Mouse (Mus musculus): ENCODE measurements around the gene Tmem131l. TPM values are rescaled to one million over a fixed set of nuclear protein-coding genes. Genes with fewer than 3 reads are reported as not detected.
A peak's percentile ranks its signal among the peaks of the same experiment; 100 is the strongest.

Gene Tmem131l
- polyA plus RNA-seq, 1 experiment from 2014 or later = 84.2 TPM

GRCm38 (mm10) chr3:84063369-84063914 is 23.5 kb upstream of the Tmem131l start:
- Histone ChIP-seq H3K4me1 (ENCODE audit: control insufficient read depth, insufficient read depth, low read length) (peaks cover 3% of the 10 kb centered on the region; the same call in 1 of the 2 replicates), H3K27me3 (ENCODE audit: control insufficient read depth, insufficient read depth, low read length) (no peaks in the 10 kb centered on the region), H3K36me3 (replicated peaks; ENCODE audit: control insufficient read depth, insufficient read depth, low read depth, low read length) (no peaks in the 10 kb centered on the region), H3K9me3 (replicated peaks; ENCODE audit: control insufficient read depth, low read length) (no peaks in the 10 kb centered on the region), H3K27ac (replicated peaks; ENCODE audit: low read depth, low read length) (no peak overlapping the region), H3K4me3 (ENCODE audit: low read depth, low read length) (no peak overlapping the region), H3K4me2 (ENCODE audit: low read depth, low read length) (no peak overlapping the region), H3K9ac (replicated peaks; ENCODE audit: low read length) (no peak overlapping the region)
- ATAC-seq (replicated peaks; ENCODE audit: insufficient number of reproducible peaks, low FRiP score, low TSS enrichment, low read depth) (no peak), DNase-seq (ENCODE audit: low spot score) (no peak)
- 84% methylated on average over 2 of the region's 2 CpGs for WGBS

- Histone ChIP-seq H3K4me2 (ENCODE audit: low read depth, low read length) (no peak overlapping the region), H3K27me3 (ENCODE audit: control insufficient read depth, insufficient read depth, low read length) (no peaks in the 10 kb centered on the region), H3K9me3 (replicated peaks; ENCODE audit: control insufficient read depth, low read length) (no peaks in the 10 kb centered on the region), H3K4me1 (ENCODE audit: control insufficient read depth, insufficient read depth, low read length) (peaks cover 3% of the 10 kb centered on the region; the same call in 1 of the 2 replicates), H3K27ac (replicated peaks; ENCODE audit: low read depth, low read length) (no peak overlapping the region; the same call in 1 of the 2 replicates), H3K36me3 (replicated peaks; ENCODE audit: control insufficient read depth, insufficient read depth, low read depth, low read length) (no peaks in the 10 kb centered on the region), H3K9ac (replicated peaks; ENCODE audit: low read length) (no peak overlapping the region), H3K4me3 (ENCODE audit: low read depth, low read length) (no peak overlapping the region)
- ATAC-seq (replicated peaks; ENCODE audit: insufficient number of reproducible peaks, low FRiP score, low TSS enrichment, low read depth) = 0 out of 2 replicates have a peak, but pooled peaks have one; percentile 26
- 69% methylated on average over 13 of the region's 13 CpGs for WGBS
- no peak for DNase-seq (ENCODE audit: low spot score)
Observed at GRCm38 (mm10) chr3:84061523-84062453, 21.8 kb upstream of the Tmem131l start.

DNA sequence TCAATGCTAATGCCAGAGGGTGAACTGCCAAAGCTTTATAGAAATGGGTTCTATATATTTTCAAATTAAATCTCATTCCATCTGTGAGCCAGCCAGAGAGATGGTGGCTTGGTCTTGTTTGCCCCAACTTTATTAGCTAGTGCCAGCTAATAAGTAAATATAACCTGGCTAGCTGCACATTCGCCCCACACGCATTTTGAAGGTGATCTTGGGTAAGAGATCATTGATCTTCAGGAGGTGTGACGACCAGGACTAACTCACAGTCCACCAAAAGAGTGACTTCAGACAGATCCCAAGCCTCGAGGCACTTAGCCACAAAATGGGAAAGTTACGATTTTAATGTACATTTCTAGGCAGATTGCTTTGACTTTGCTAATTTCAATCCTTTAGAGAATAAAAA is 21.0 kb upstream of the Tmem131l start:
- H3K9ac ChIP-seq (replicated peaks; ENCODE audit: low read length) = no peak overlapping the region
- H3K4me1 ChIP-seq (ENCODE audit: control insufficient read depth, insufficient read depth, low read length) = peaks cover 3% of the 10 kb centered on the region; the same call in 1 of the 2 replicates
- H3K4me2 ChIP-seq (ENCODE audit: low read depth, low read length) = no peak overlapping the region
- no peak overlapping the region for H3K27ac ChIP-seq (replicated peaks; ENCODE audit: low read depth, low read length)
- no peak overlapping the region for H3K4me3 ChIP-seq (ENCODE audit: low read depth, low read length)
- WGBS = 85% methylated on average over 5 of the region's 5 CpGs
- DNase-seq (ENCODE audit: low spot score) = no peak
- no peak for ATAC-seq (replicated peaks; ENCODE audit: insufficient number of reproducible peaks, low FRiP score, low TSS enrichment, low read depth)
- no peaks in the 10 kb centered on the region for H3K9me3 ChIP-seq (replicated peaks; ENCODE audit: control insufficient read depth, low read length)
- H3K36me3 ChIP-seq (replicated peaks; ENCODE audit: control insufficient read depth, insufficient read depth, low read depth, low read length) = no peaks in the 10 kb centered on the region
- no peaks in the 10 kb centered on the region for H3K27me3 ChIP-seq (ENCODE audit: control insufficient read depth, insufficient read depth, low read length)

DNA sequence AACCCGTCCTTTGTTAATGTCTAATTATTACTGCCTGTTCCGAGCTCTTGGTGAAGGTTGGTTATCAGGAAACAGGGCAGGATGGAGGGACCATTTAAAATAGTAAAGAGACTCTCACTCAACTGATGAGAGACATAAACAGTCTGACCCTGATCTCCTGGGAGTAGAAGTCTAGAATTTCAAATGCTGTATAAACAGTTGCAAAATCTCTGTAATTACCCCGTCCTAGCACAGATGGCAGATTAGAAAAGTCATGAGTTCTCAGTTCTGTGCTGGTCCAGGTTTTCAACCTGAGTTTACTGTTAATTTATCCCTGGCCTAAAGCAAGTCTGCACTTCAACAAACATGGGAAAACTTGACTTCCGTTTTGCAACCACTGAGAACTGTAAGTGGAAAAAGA is 20.2 kb upstream of the Tmem131l start:
- DNase-seq (ENCODE audit: low spot score) (peak; percentile 60), ATAC-seq (replicated peaks; ENCODE audit: insufficient number of reproducible peaks, low FRiP score, low TSS enrichment, low read depth) (no peak; the same call in 1 of the 2 replicates)
- Histone ChIP-seq H3K36me3 (replicated peaks; ENCODE audit: control insufficient read depth, insufficient read depth, low read depth, low read length) (no peaks in the 10 kb centered on the region), H3K4me1 (ENCODE audit: control insufficient read depth, insufficient read depth, low read length) (peaks cover 3% of the 10 kb centered on the region; the same call in 1 of the 2 replicates), H3K27ac (replicated peaks; ENCODE audit: low read depth, low read length) (no peak overlapping the region), H3K9ac (replicated peaks; ENCODE audit: low read length) (no peak overlapping the region), H3K4me3 (ENCODE audit: low read depth, low read length) (no peak overlapping the region), H3K4me2 (ENCODE audit: low read depth, low read length) (no peak overlapping the region), H3K27me3 (ENCODE audit: control insufficient read depth, insufficient read depth, low read length) (no peaks in the 10 kb centered on the region), H3K9me3 (replicated peaks; ENCODE audit: control insufficient read depth, low read length) (no peaks in the 10 kb centered on the region)
- 25% methylated on average over 4 of the region's 4 CpGs for WGBS

DNA sequence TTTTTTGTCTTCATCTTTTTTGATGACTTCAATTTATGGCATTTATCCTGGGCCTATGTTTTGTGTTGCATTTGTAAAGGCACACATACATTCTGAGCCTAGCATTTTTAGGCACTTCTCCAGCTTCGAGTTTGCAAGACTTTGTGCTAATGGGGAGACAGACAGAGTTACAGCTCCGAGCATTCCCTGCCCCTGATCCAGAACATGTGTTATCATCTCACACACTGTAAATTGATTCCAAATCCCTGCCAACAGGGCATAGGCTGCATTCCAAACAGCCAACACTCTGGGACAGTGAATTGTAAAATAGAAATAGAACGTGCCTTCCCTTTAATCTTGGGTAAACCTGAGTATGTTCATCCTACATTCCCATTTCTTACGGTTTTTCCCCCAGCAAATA is 19.7 kb upstream of the Tmem131l start:
- H3K4me3 ChIP-seq (ENCODE audit: low read depth, low read length) = no peak overlapping the region
- WGBS = 25% methylated on average over 4 of the region's 4 CpGs
- H3K9ac ChIP-seq (replicated peaks; ENCODE audit: low read length) = no peak overlapping the region
- H3K36me3 ChIP-seq (replicated peaks; ENCODE audit: control insufficient read depth, insufficient read depth, low read depth, low read length) = no peaks in the 10 kb centered on the region
- peak overlapping the region; percentile 11 for H3K27ac ChIP-seq (replicated peaks; ENCODE audit: low read depth, low read length)
- no peak for ATAC-seq (replicated peaks; ENCODE audit: insufficient number of reproducible peaks, low FRiP score, low TSS enrichment, low read depth)
- H3K27me3 ChIP-seq (ENCODE audit: control insufficient read depth, insufficient read depth, low read length) = no peaks in the 10 kb centered on the region
- H3K4me1 ChIP-seq (ENCODE audit: control insufficient read depth, insufficient read depth, low read length) = peaks cover 3% of the 10 kb centered on the region; the same call in 1 of the 2 replicates
- peak; percentile 57 for DNase-seq (ENCODE audit: low spot score)
- no peaks in the 10 kb centered on the region for H3K9me3 ChIP-seq (replicated peaks; ENCODE audit: control insufficient read depth, low read length)
- no peak overlapping the region for H3K4me2 ChIP-seq (ENCODE audit: low read depth, low read length)

GRCm38 (mm10) chr3:84059261-84059660 is 19.3 kb upstream of the Tmem131l start:
- Histone ChIP-seq H3K27ac (replicated peaks; ENCODE audit: low read depth, low read length) (peak overlapping the region; percentile 11; the same call in 1 of the 2 replicates), H3K9ac (replicated peaks; ENCODE audit: low read length) (no peak overlapping the region), H3K36me3 (replicated peaks; ENCODE audit: control insufficient read depth, insufficient read depth, low read depth, low read length) (no peaks in the 10 kb centered on the region), H3K9me3 (replicated peaks; ENCODE audit: control insufficient read depth, low read length) (no peaks in the 10 kb centered on the region), H3K27me3 (ENCODE audit: control insufficient read depth, insufficient read depth, low read length) (no peaks in the 10 kb centered on the region), H3K4me3 (ENCODE audit: low read depth, low read length) (no peak overlapping the region), H3K4me2 (ENCODE audit: low read depth, low read length) (no peak overlapping the region), H3K4me1 (ENCODE audit: control insufficient read depth, insufficient read depth, low read length) (peaks cover 3% of the 10 kb centered on the region; the same call in 1 of the 2 replicates)
- ATAC-seq (replicated peaks; ENCODE audit: insufficient number of reproducible peaks, low FRiP score, low TSS enrichment, low read depth) (peak; percentile 79), DNase-seq (ENCODE audit: low spot score) (peak; percentile 81)
- 20% methylated on average over 13 of the region's 13 CpGs for WGBS

DNA sequence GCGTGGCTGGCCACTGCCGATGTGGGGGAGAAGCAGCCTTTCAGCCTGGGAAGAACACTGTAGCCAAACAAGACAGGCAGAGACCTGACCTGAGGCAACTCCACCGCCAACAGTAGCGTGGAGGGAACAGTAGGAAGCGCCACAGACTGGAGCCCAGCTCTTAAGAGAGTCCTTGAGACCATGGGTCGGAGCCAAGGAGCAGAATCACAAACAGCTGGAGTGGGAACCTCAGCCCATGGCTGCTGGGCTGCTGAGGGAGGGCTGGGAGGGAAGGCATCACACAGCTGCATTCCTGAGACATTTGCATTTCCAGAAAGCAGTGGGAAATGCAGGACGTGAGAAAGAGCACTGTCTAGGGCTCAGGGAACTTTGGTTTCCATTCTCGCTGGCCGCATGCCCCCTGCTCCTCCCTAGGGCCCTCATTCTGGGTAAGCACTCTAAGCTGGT is 8.8 kb upstream of the Tmem131l start:
- WGBS = 10% methylated on average over 9 of the region's 9 CpGs
- Histone ChIP-seq H3K36me3 (replicated peaks; ENCODE audit: control insufficient read depth, insufficient read depth, low read depth, low read length) (no peaks in the 10 kb centered on the region), H3K9ac (replicated peaks; ENCODE audit: low read length) (no peak overlapping the region; the same call in 1 of the 2 replicates), H3K4me1 (ENCODE audit: control insufficient read depth, insufficient read depth, low read length) (no peaks in the 10 kb centered on the region), H3K4me3 (ENCODE audit: low read depth, low read length) (no peak overlapping the region), H3K9me3 (replicated peaks; ENCODE audit: control insufficient read depth, low read length) (no peaks in the 10 kb centered on the region), H3K27me3 (ENCODE audit: control insufficient read depth, insufficient read depth, low read length) (no peaks in the 10 kb centered on the region), H3K4me2 (ENCODE audit: low read depth, low read length) (no peak overlapping the region), H3K27ac (replicated peaks; ENCODE audit: low read depth, low read length) (no peak overlapping the region)
- ATAC-seq (replicated peaks; ENCODE audit: insufficient number of reproducible peaks, low FRiP score, low TSS enrichment, low read depth) (peak; percentile 75; the same call in 1 of the 2 replicates), DNase-seq (ENCODE audit: low spot score) (peak; percentile 72)

DNA sequence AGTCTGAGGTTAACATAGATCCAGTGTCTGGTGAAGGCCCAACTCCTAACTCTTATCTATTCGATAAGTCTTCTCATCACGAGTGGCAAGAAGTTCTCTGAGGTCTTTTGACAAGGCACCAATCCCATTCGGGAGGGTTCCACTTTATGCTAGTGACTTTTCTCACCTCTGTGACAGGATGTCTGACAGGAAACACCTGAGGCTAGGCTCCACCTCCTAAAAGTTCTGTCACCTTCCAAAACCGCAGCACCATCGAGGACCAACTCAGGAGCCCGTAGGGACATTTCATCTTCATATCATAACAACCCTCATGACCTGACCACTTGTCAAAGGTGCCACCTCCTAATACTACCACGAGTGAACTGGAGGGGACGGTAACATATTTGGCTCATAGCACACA is 6.2 kb upstream of the Tmem131l start:
- ATAC-seq (replicated peaks; ENCODE audit: insufficient number of reproducible peaks, low FRiP score, low TSS enrichment, low read depth) (no peak), DNase-seq (ENCODE audit: low spot score) (no peak)
- H3K27ac ChIP-seq (replicated peaks; ENCODE audit: low read depth, low read length) = no peak overlapping the region
- H3K27me3 ChIP-seq (ENCODE audit: control insufficient read depth, insufficient read depth, low read length) = no peaks in the 10 kb centered on the region
- no peaks in the 10 kb centered on the region for H3K9me3 ChIP-seq (replicated peaks; ENCODE audit: control insufficient read depth, low read length)
- no peak overlapping the region for H3K4me3 ChIP-seq (ENCODE audit: low read depth, low read length)
- 90% methylated on average over 8 of the region's 8 CpGs for WGBS
- H3K4me1 ChIP-seq (ENCODE audit: control insufficient read depth, insufficient read depth, low read length) = no peaks in the 10 kb centered on the region
- no peak overlapping the region for H3K9ac ChIP-seq (replicated peaks; ENCODE audit: low read length)
- H3K36me3 ChIP-seq (replicated peaks; ENCODE audit: control insufficient read depth, insufficient read depth, low read depth, low read length) = no peaks in the 10 kb centered on the region
- no peak overlapping the region for H3K4me2 ChIP-seq (ENCODE audit: low read depth, low read length)
